Mouse (Mus musculus) liver, embryonic 18 days (tissue): ENCODE results near the gene Dnajc15. TPM values are rescaled to one million over a fixed set of nuclear protein-coding genes. Genes with fewer than 3 reads are reported as not detected.

Experiments
- polyA plus RNA-seq: library from polyadenylated mRNA; depleted of rRNA; stranded (reverse); fragments of >200 nt; gene quantifications from 2 replicates; pipeline ENCODE4 v1.2.3, GENCODE M21; 2012; rRNA removed

Dnajc15 gene
- 9.2 and 9.4 TPM in 2 replicates for polyA plus RNA-seq

DNA sequence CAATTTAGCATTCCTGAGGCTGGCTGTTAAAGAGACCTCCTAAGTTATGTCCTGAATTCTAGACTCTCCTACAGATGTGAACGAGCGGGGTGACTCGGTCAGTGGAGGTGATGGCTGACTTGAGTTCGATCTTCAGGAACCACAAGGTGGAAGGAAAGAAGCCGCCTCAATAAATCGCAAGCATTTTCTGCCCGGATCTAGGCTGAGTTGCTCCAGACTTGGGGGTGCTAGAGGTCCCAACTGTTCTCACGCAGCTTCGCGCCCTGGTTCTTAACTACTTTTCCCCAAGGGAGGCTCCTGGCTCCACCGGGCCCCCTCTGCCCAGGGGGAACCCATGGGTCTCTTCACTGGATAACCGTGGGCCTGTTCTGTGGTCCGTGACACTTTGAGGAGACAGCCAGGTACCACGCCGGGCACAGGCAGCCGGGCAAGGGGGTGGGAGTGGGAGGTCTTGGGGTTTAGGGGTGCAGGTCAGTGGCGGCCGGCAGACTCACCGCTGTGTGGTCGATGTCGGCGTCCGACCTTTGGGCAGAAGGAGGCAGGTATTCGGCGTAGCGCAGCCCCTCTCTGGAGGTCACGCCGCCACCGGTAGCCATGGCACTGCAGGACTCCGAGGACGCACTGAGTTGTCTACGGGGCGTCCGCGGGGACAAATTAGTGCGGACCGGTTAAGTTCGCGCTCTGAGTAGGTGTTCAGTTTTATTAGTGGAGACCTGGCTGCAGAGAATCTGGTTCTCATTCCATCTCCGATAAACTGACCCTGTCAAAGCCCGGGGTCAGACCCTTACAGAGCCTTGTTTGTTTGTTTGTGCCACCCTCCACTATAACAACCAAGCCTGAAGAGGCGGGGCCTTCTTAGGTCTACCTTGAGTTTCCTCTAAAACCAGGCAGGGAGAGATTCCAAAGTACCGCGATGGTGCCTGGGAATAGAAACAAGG is at the start of gene Dnajc15:
Dnajc15 (minus strand) TSS at position 822 of the 938 bp plus-strand sequence.

DNA sequence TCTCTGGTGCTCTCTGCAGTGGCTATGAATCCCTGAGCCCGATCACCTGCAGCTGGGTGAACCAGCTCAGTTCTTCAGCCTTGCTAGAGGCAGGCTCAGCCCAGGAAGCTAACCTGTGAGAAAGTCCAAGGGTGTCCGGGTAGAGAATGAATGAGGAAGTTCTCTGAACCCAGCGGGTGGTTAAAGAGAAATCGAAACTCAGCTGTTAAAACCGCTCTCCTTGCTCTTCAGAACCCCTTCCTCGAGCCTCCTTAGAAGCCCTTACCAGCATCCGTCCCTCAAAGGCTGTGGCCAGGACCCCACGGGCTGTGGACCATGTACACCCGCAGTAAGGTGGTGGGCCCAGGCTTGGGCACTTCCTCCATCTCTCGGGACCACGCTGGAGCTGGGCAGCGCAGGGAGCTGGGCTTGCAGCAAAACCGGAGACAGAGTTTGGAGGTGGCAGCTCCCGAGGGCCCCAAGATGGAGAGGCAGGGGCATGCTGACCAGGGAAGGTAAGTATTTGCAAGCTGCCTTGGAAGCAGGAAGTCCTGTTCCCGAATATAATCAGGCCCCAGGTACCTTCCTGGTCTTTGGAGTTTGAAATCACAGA is 29.3 kb upstream of the Dnajc15 start, which contains the start of gene Epsti1:
Epsti1 (plus strand) TSS at position 69 of the 592 bp plus-strand sequence.

Other genes starting within 250 kb of the Dnajc15 start
- 4.3 and 5.6 TPM in 2 replicates for gene Epsti1, start 29.1 kb upstream of the Dnajc15 start, polyA plus RNA-seq
- gene Fam216b, start 213.9 kb upstream of the Dnajc15 start, polyA plus RNA-seq, result not detected in 2 replicates